Mouse (Mus musculus): ENCODE measurements around the gene Grip1. TPM values are rescaled to one million over a fixed set of nuclear protein-coding genes. Genes with fewer than 3 reads are reported as not detected.

The Grip1 gene
- 2.0 and 2.8 TPM in 2 replicates for polyA plus RNA-seq (2016; fragmentation: Nextera tagmentation; extraction: Ambion mirVana)

GRCm38 (mm10) chr10:119453431-119454105 lies at the start of gene Grip1:
Gene Grip1 (plus strand): TSS chr10:119453830.
- Histone ChIP-seq H3K4me3 (peak within 1 kb of the TSS; percentile 82), H3K27me3 (ENCODE audit: low read depth, poor library complexity, severe bottlenecking) (peaks cover 21% of the 10 kb centered on the region; the same call in 1 of the 2 replicates), H3K27ac (peak within 1 kb of the TSS; percentile 94), H3K9me3 (replicated peaks) (no peaks in the 10 kb centered on the region), H3K36me3 (no peaks in the 10 kb centered on the region), H3K4me1 (peaks cover 32% of the 10 kb centered on the region)
- peak; percentile 80 for DNase-seq (ENCODE audit: low spot score)
- under 1% methylated on average over 60 of the region's 84 CpGs for WGBS

GRCm38 (mm10) chr10:119405103-119405502 lies 48.5 kb upstream of the Grip1 start:
- H3K36me3 ChIP-seq, result no peaks in the 10 kb centered on the region
- no peaks in the 10 kb centered on the region; the same call in 1 of the 2 replicates for H3K4me1 ChIP-seq
- DNase-seq (ENCODE audit: low spot score), result no peak
- no peak overlapping the region for H3K4me3 ChIP-seq
- no peak overlapping the region for H3K27ac ChIP-seq
- WGBS, result 98% methylated on average over 9 of the region's 9 CpGs
- H3K27me3 ChIP-seq (ENCODE audit: low read depth, poor library complexity, severe bottlenecking), result no peaks in the 10 kb centered on the region
- no peaks in the 10 kb centered on the region for H3K9me3 ChIP-seq (replicated peaks)

DNA sequence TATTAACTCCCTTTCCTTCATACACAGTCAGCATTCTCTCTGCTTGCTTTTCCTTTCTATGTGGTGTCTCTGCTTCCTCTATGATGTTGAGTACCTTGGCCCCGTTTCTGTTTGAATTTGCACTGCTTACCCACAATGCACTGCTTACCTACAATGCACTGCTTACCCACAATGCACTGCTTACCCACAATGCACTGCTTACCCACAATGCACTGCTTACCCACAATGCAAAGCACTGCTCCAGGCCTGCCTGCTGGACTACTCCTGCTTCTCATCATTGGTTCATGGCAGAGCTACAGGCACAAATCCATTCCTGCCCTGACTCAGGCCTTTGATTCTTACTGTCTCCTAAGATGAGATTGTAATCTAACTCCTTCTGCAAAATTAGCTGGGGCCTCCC lies 48.0 kb upstream of the Grip1 start:
- Histone ChIP-seq H3K27me3 (ENCODE audit: low read depth, poor library complexity, severe bottlenecking) (no peaks in the 10 kb centered on the region), H3K4me3 (no peak overlapping the region), H3K27ac (no peak overlapping the region), H3K9me3 (replicated peaks) (no peaks in the 10 kb centered on the region), H3K36me3 (no peaks in the 10 kb centered on the region), H3K4me1 (no peaks in the 10 kb centered on the region; the same call in 1 of the 2 replicates)
- DNase-seq (ENCODE audit: low spot score), result no peak
- WGBS, result 90% methylated on average over 1 of the region's 1 CpGs

GRCm38 (mm10) chr10:119408327-119408726 lies 45.3 kb upstream of the Grip1 start:
- WGBS, result 49% methylated on average over 6 of the region's 6 CpGs
- H3K4me3 ChIP-seq, result no peak overlapping the region
- no peaks in the 10 kb centered on the region for H3K36me3 ChIP-seq
- no peaks in the 10 kb centered on the region for H3K27me3 ChIP-seq (ENCODE audit: low read depth, poor library complexity, severe bottlenecking)
- no peaks in the 10 kb centered on the region for H3K9me3 ChIP-seq (replicated peaks)
- H3K27ac ChIP-seq, result no peak overlapping the region
- DNase-seq (ENCODE audit: low spot score), result no peak
- H3K4me1 ChIP-seq, result no peaks in the 10 kb centered on the region; the same call in 1 of the 2 replicates

DNA sequence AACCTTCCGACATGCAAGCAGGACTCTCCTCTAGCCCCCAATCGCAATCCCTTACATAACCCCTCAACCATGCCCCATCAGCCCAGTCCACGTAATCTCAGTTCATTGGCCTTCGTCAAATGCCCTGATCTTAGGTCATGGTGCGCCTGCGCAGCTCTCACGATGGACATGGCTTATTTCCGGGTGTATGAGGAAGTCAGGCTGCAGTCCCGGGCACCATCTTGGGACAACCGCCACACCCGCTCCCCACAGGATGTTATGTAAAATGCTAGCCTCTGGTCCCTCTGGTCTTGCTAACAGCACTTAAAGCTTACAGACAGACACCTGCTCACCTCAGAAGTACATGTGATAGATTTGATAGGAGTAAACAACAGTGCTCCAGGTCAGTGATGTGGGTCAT lies 40.4 kb upstream of the Grip1 start:
- Histone ChIP-seq H3K36me3 (no peaks in the 10 kb centered on the region), H3K4me1 (no peaks in the 10 kb centered on the region; the same call in 1 of the 2 replicates), H3K9me3 (replicated peaks) (no peaks in the 10 kb centered on the region), H3K4me3 (no peak overlapping the region), H3K27ac (no peak overlapping the region), H3K27me3 (ENCODE audit: low read depth, poor library complexity, severe bottlenecking) (no peaks in the 10 kb centered on the region)
- 94% methylated on average over 11 of the region's 11 CpGs for WGBS
- DNase-seq (ENCODE audit: low spot score), result no peak

DNA sequence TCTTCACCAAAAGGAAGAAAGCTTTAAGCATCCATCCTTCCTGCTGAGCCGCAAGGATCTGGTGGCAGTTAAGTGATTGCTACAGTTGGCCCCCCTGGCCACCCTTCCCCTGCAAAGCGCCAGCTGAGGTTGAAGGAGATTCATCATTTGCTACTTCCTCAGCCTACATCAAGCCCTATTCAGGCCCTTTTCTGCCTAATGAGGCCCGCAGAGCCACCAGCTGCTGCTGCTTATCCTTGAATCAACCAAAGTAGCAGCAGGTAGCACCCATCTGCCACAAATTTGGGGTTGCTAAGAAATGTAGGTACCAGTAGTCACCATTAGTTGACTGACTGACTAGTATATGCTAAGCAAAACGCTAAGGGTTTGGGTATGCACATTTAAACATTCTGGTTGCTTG lies 38.5 kb upstream of the Grip1 start:
- Histone ChIP-seq H3K27me3 (ENCODE audit: low read depth, poor library complexity, severe bottlenecking) (no peaks in the 10 kb centered on the region), H3K4me1 (no peaks in the 10 kb centered on the region), H3K9me3 (replicated peaks) (no peaks in the 10 kb centered on the region), H3K27ac (no peak overlapping the region), H3K36me3 (no peaks in the 10 kb centered on the region), H3K4me3 (no peak overlapping the region)
- 62% methylated on average over 4 of the region's 4 CpGs for WGBS
- DNase-seq (ENCODE audit: low spot score), result no peak

GRCm38 (mm10) chr10:119421418-119421817 lies 32.2 kb upstream of the Grip1 start:
- no peaks in the 10 kb centered on the region for H3K27me3 ChIP-seq (ENCODE audit: low read depth, poor library complexity, severe bottlenecking)
- H3K4me1 ChIP-seq, result no peaks in the 10 kb centered on the region
- DNase-seq (ENCODE audit: low spot score), result no peak
- H3K4me3 ChIP-seq, result no peak overlapping the region
- H3K9me3 ChIP-seq (replicated peaks), result no peaks in the 10 kb centered on the region
- H3K36me3 ChIP-seq, result no peaks in the 10 kb centered on the region
- WGBS, result 82% methylated on average over 6 of the region's 6 CpGs
- H3K27ac ChIP-seq, result no peak overlapping the region

GRCm38 (mm10) chr10:119423821-119424534 lies 29.7 kb upstream of the Grip1 start:
- no peaks in the 10 kb centered on the region for H3K9me3 ChIP-seq (replicated peaks)
- WGBS, result 94% methylated on average over 11 of the region's 11 CpGs
- no peaks in the 10 kb centered on the region for H3K27me3 ChIP-seq (ENCODE audit: low read depth, poor library complexity, severe bottlenecking)
- DNase-seq (ENCODE audit: low spot score), result no peak
- no peak overlapping the region for H3K4me3 ChIP-seq
- H3K27ac ChIP-seq, result no peak overlapping the region
- no peaks in the 10 kb centered on the region for H3K36me3 ChIP-seq
- no peaks in the 10 kb centered on the region for H3K4me1 ChIP-seq

DNA sequence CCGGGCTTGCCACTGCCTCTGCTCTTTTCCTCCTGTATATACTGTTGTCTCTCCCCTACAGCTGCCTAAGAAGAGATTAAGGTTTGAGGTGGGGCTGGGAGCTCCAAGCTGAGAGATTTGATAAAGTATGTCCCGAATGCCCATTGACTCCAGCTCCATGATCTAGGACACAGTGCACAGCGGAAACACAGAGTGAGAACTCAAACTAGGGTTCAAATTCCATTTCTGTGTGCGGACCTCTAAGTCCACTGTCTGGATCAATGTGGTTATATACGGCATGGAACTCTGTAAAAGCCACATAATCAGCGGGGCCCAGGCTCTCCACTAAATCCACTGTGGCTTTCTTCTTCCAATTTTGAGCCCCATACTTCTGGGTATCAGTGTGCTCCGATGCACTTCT lies 26.0 kb upstream of the Grip1 start:
- H3K4me3 ChIP-seq, result no peak overlapping the region
- no peak overlapping the region for H3K27ac ChIP-seq
- no peaks in the 10 kb centered on the region for H3K36me3 ChIP-seq
- no peak for DNase-seq (ENCODE audit: low spot score)
- 92% methylated on average over 7 of the region's 7 CpGs for WGBS
- H3K9me3 ChIP-seq (replicated peaks), result no peaks in the 10 kb centered on the region
- no peaks in the 10 kb centered on the region for H3K27me3 ChIP-seq (ENCODE audit: low read depth, poor library complexity, severe bottlenecking)
- H3K4me1 ChIP-seq, result no peaks in the 10 kb centered on the region

GRCm38 (mm10) chr10:119428106-119428505 lies 25.5 kb upstream of the Grip1 start:
- DNase-seq (ENCODE audit: low spot score), result no peak
- H3K4me3 ChIP-seq, result no peak overlapping the region
- H3K27ac ChIP-seq, result no peak overlapping the region
- no peaks in the 10 kb centered on the region for H3K4me1 ChIP-seq
- WGBS, result 73% methylated on average over 7 of the region's 7 CpGs
- H3K27me3 ChIP-seq (ENCODE audit: low read depth, poor library complexity, severe bottlenecking), result no peaks in the 10 kb centered on the region
- H3K9me3 ChIP-seq (replicated peaks), result no peaks in the 10 kb centered on the region
- H3K36me3 ChIP-seq, result no peaks in the 10 kb centered on the region

DNA sequence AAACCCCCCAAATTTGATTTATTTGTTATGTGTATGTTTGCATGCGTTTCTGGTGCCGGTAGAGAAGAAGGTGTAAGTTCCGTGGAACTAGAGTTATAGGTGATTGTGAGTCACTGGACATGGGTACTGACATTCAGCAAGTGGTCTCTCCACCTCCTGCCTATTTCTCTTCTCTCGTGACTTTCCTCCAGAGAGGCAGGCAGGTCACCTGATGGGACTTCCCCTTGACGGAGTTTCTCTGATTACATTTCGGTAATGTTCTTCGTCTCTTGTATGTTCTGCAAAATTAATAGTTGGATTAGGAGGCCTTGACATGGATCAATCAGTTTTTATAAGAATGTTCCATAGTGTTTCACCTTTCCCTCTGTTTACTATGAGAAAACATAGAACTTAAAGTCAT lies 23.4 kb upstream of the Grip1 start:
- H3K27me3 ChIP-seq (ENCODE audit: low read depth, poor library complexity, severe bottlenecking), result no peaks in the 10 kb centered on the region
- 86% methylated on average over 7 of the region's 7 CpGs for WGBS
- no peak overlapping the region for H3K27ac ChIP-seq
- H3K4me1 ChIP-seq, result no peaks in the 10 kb centered on the region
- no peak overlapping the region for H3K4me3 ChIP-seq
- DNase-seq (ENCODE audit: low spot score), result no peak
- no peaks in the 10 kb centered on the region for H3K36me3 ChIP-seq
- no peaks in the 10 kb centered on the region for H3K9me3 ChIP-seq (replicated peaks)

- no peaks in the 10 kb centered on the region for H3K9me3 ChIP-seq (replicated peaks)
- H3K4me1 ChIP-seq, result no peaks in the 10 kb centered on the region
- H3K4me3 ChIP-seq, result no peak overlapping the region
- H3K27ac ChIP-seq, result no peak overlapping the region
- no peaks in the 10 kb centered on the region for H3K27me3 ChIP-seq (ENCODE audit: low read depth, poor library complexity, severe bottlenecking)
- DNase-seq (ENCODE audit: low spot score), result no peak
- H3K36me3 ChIP-seq, result no peaks in the 10 kb centered on the region
- 71% methylated on average over 6 of the region's 6 CpGs for WGBS
These were observed 21.8 kb upstream of the Grip1 start for GRCm38 (mm10) chr10:119431801-119432200.

DNA sequence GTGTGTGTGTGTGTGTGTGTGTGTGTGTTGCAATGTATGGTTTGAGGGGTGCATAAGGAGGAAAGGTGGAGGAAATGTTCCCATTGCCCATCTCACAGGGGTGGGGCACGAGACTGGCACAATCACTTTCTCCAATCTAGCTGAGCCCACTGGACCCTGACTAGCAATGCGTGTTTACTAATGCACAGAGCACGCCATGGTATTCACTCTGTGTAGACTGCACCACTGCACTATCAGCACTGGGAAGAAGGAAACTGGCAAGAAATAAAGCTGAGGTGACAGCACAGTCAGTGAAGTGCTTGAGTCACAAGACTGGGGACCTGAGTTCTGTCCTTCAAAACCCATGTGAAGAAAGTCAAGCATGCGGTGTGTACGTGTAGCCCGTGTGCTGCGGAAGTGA lies 17.8 kb upstream of the Grip1 start:
- Histone ChIP-seq H3K9me3 (replicated peaks) (no peaks in the 10 kb centered on the region), H3K4me3 (no peak overlapping the region), H3K4me1 (no peaks in the 10 kb centered on the region), H3K27ac (no peak overlapping the region), H3K36me3 (no peaks in the 10 kb centered on the region), H3K27me3 (ENCODE audit: low read depth, poor library complexity, severe bottlenecking) (no peaks in the 10 kb centered on the region)
- 93% methylated on average over 7 of the region's 7 CpGs for WGBS
- DNase-seq (ENCODE audit: low spot score), result no peak

Data from limb, embryonic 10.5 days (tissue).